Mouse (Mus musculus): ENCODE results near the gene Pipox. TPM values are rescaled to one million over a fixed set of nuclear protein-coding genes. Genes with fewer than 3 reads are reported as not detected.

The Pipox gene
- polyA plus RNA-seq, 1 experiment, result not detected

GRCm38 (mm10) chr11:77848131-77848530 lies 45.8 kb downstream of the Pipox start:
- H3K4me1 ChIP-seq (ENCODE audit: control insufficient read depth), result peaks cover under 1% of the 10 kb centered on the region; the same call in 1 of the 2 replicates
- no peak for TF ChIP-seq GATA1 (IDR thresholded peaks at IDR 0.05; ENCODE audit: low read length)
- TF ChIP-seq TAL1 (IDR thresholded peaks at IDR 0.05; ENCODE audit: low read length), result no peak
- no peak overlapping the region for H3K4me3 ChIP-seq (replicated peaks)
- no peaks in the 10 kb centered on the region for H3K27me3 ChIP-seq (ENCODE audit: control insufficient read depth)
- H3K9me3 ChIP-seq (ENCODE audit: control insufficient read depth, low read length), result no peaks in the 10 kb centered on the region
- peaks cover 96% of the 10 kb centered on the region for H3K36me3 ChIP-seq (ENCODE audit: control insufficient read depth)

- peaks cover 97% of the 10 kb centered on the region for H3K36me3 ChIP-seq (ENCODE audit: control insufficient read depth)
- TF ChIP-seq GATA1 (IDR thresholded peaks at IDR 0.05; ENCODE audit: low read length) (no peak), TAL1 (IDR thresholded peaks at IDR 0.05; ENCODE audit: low read length) (no peak)
- no peaks in the 10 kb centered on the region for H3K27me3 ChIP-seq (ENCODE audit: control insufficient read depth)
- no peaks in the 10 kb centered on the region for H3K4me1 ChIP-seq (ENCODE audit: control insufficient read depth)
- H3K4me3 ChIP-seq (replicated peaks), result no peak overlapping the region
- no peaks in the 10 kb centered on the region for H3K9me3 ChIP-seq (ENCODE audit: control insufficient read depth, low read length)
These were observed 46.2 kb downstream of the Pipox start for GRCm38 (mm10) chr11:77847599-77848128.

- Histone ChIP-seq H3K9me3 (ENCODE audit: control insufficient read depth, low read length) (no peaks in the 10 kb centered on the region), H3K4me1 (ENCODE audit: control insufficient read depth) (no peaks in the 10 kb centered on the region), H3K27me3 (ENCODE audit: control insufficient read depth) (no peaks in the 10 kb centered on the region), H3K4me3 (replicated peaks) (no peak overlapping the region), H3K36me3 (ENCODE audit: control insufficient read depth) (peaks cover 98% of the 10 kb centered on the region)
- TF ChIP-seq GATA1 (IDR thresholded peaks at IDR 0.05; ENCODE audit: low read length) (no peak), TAL1 (IDR thresholded peaks at IDR 0.05; ENCODE audit: low read length) (no peak)
These were observed 50.0 kb downstream of the Pipox start for GRCm38 (mm10) chr11:77843906-77844200.

- Histone ChIP-seq H3K36me3 (ENCODE audit: control insufficient read depth) (peaks cover 99% of the 10 kb centered on the region), H3K27me3 (ENCODE audit: control insufficient read depth) (no peaks in the 10 kb centered on the region), H3K4me3 (replicated peaks) (no peak overlapping the region), H3K4me1 (ENCODE audit: control insufficient read depth) (no peaks in the 10 kb centered on the region), H3K9me3 (ENCODE audit: control insufficient read depth, low read length) (no peaks in the 10 kb centered on the region)
- TF ChIP-seq TAL1 (IDR thresholded peaks at IDR 0.05; ENCODE audit: low read length) (no peak), GATA1 (IDR thresholded peaks at IDR 0.05; ENCODE audit: low read length) (no peak)
These were observed 50.6 kb downstream of the Pipox start for GRCm38 (mm10) chr11:77843068-77843905.

- Histone ChIP-seq H3K4me1 (ENCODE audit: control insufficient read depth) (no peaks in the 10 kb centered on the region), H3K9me3 (ENCODE audit: control insufficient read depth, low read length) (no peaks in the 10 kb centered on the region), H3K4me3 (replicated peaks) (no peak overlapping the region), H3K36me3 (ENCODE audit: control insufficient read depth) (peaks cover 99% of the 10 kb centered on the region), H3K27me3 (ENCODE audit: control insufficient read depth) (no peaks in the 10 kb centered on the region)
- no peak for TF ChIP-seq TAL1 (IDR thresholded peaks at IDR 0.05; ENCODE audit: low read length)
- TF ChIP-seq GATA1 (IDR thresholded peaks at IDR 0.05; ENCODE audit: low read length), result no peak
These were observed 53.2 kb downstream of the Pipox start for GRCm38 (mm10) chr11:77840523-77841245.

- no peak for TF ChIP-seq TAL1 (IDR thresholded peaks at IDR 0.05; ENCODE audit: low read length)
- no peaks in the 10 kb centered on the region for H3K9me3 ChIP-seq (ENCODE audit: control insufficient read depth, low read length)
These were observed 56.0 kb downstream of the Pipox start for GRCm38 (mm10) chr11:77837856-77838255.

GRCm38 (mm10) chr11:77836751-77837150 lies 57.1 kb downstream of the Pipox start:
- Histone ChIP-seq H3K36me3 (ENCODE audit: control insufficient read depth) (peaks cover 94% of the 10 kb centered on the region), H3K9me3 (ENCODE audit: control insufficient read depth, low read length) (no peaks in the 10 kb centered on the region), H3K4me3 (replicated peaks) (no peak overlapping the region), H3K27me3 (ENCODE audit: control insufficient read depth) (no peaks in the 10 kb centered on the region), H3K4me1 (ENCODE audit: control insufficient read depth) (no peaks in the 10 kb centered on the region)
- TF ChIP-seq TAL1 (IDR thresholded peaks at IDR 0.05; ENCODE audit: low read length) (no peak), GATA1 (IDR thresholded peaks at IDR 0.05; ENCODE audit: low read length) (no peak)

More at GRCm38 (mm10) chr11:77837856-77838255, 56.0 kb downstream of the Pipox start:
- Histone ChIP-seq H3K4me1 (ENCODE audit: control insufficient read depth) (no peaks in the 10 kb centered on the region), H3K4me3 (replicated peaks) (no peak overlapping the region), H3K36me3 (ENCODE audit: control insufficient read depth) (peaks cover 94% of the 10 kb centered on the region), H3K27me3 (ENCODE audit: control insufficient read depth) (no peaks in the 10 kb centered on the region)

- Histone ChIP-seq H3K27me3 (ENCODE audit: control insufficient read depth) (no peaks in the 10 kb centered on the region), H3K9me3 (ENCODE audit: control insufficient read depth, low read length) (no peaks in the 10 kb centered on the region), H3K36me3 (ENCODE audit: control insufficient read depth) (peaks cover 94% of the 10 kb centered on the region), H3K4me1 (ENCODE audit: control insufficient read depth) (no peaks in the 10 kb centered on the region), H3K4me3 (replicated peaks) (no peak overlapping the region)
- no peak for TF ChIP-seq GATA1 (IDR thresholded peaks at IDR 0.05; ENCODE audit: low read length)
- TF ChIP-seq TAL1 (IDR thresholded peaks at IDR 0.05; ENCODE audit: low read length), result no peak
These were observed 57.6 kb downstream of the Pipox start for GRCm38 (mm10) chr11:77836290-77836689.

GRCm38 (mm10) chr11:77835109-77835508 lies 58.8 kb downstream of the Pipox start:
- no peaks in the 10 kb centered on the region for H3K27me3 ChIP-seq (ENCODE audit: control insufficient read depth)

More at GRCm38 (mm10) chr11:77835109-77835508, 58.8 kb downstream of the Pipox start:
- Histone ChIP-seq H3K36me3 (ENCODE audit: control insufficient read depth) (peaks cover 93% of the 10 kb centered on the region), H3K9me3 (ENCODE audit: control insufficient read depth, low read length) (no peaks in the 10 kb centered on the region), H3K4me3 (replicated peaks) (no peak overlapping the region), H3K4me1 (ENCODE audit: control insufficient read depth) (no peaks in the 10 kb centered on the region)
- TF ChIP-seq GATA1 (IDR thresholded peaks at IDR 0.05; ENCODE audit: low read length) (no peak), TAL1 (IDR thresholded peaks at IDR 0.05; ENCODE audit: low read length) (no peak)
